Mouse (Mus musculus) erythroid progenitor cell, adult 5-6 weeks (primary cell): Measurements from ENCODE around the gene Adgrd1. TPM values are rescaled to one million over a fixed set of nuclear protein-coding genes. Genes with fewer than 3 reads are reported as not detected.

ENCODE experiments used
- ATAC-seq: replicated peaks from 2 replicates; pipeline ENCODE4 v1.8.0; 2016; ENCODE audit warnings: moderate number of reproducible peaks, mild to moderate bottlenecking, moderate TSS enrichment, inconsistent platforms; ENCODE audit not compliant: poor library complexity, low FRiP score, severe bottlenecking
- total RNA-seq, 2 experiments: library from RNA; stranded (forward) in 1 of 2; stranded (reverse) in 1 of 2; fragments of 150-400 nt in 1 of 2; fragments of 186-747, 209-891 nt in 1 of 2; gene quantifications; 2 replicates each; pipeline versions ENCODE4 v1.2.3 to v1.2.4; 2015 to 2017; ENCODE audit warnings: low replicate concordance in 2 of 2

Adgrd1 gene
- total RNA-seq (2015; ENCODE audit: low replicate concordance): 2.1 and 2.2 TPM in 2 replicates
- total RNA-seq (2017; ENCODE audit: low replicate concordance): 0.39 and 1.2 TPM in 2 replicates

- ATAC-seq: no peak
Measured at GRCm38 (mm10) chr5:129096511-129096910, at the start of gene Adgrd1. TSS of gene Adgrd1 (plus strand) at chr5:129096750.

DNA sequence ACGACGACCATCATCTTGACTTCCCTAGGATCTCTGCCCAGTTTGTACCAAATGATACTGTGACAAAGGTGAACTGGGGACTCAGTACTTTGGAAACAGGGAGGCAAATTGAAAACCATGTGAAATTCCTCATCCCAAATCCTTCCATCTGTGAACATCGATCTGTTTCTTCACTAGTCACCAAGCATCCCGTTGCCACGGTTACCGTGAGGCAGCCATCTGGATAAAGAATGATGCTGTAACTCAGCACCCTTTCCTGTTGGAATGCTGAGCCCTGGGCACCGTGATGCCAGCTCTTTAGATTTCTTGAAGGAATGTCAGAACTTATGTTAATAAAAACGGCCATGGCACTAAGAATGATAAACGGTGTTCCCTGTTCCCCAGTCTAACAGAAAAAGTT, 47.2 kb upstream of the Adgrd1 start:
- no peak for ATAC-seq

GRCm38 (mm10) chr5:129051910-129052309, 44.6 kb upstream of the Adgrd1 start:
- ATAC-seq: no peak

DNA sequence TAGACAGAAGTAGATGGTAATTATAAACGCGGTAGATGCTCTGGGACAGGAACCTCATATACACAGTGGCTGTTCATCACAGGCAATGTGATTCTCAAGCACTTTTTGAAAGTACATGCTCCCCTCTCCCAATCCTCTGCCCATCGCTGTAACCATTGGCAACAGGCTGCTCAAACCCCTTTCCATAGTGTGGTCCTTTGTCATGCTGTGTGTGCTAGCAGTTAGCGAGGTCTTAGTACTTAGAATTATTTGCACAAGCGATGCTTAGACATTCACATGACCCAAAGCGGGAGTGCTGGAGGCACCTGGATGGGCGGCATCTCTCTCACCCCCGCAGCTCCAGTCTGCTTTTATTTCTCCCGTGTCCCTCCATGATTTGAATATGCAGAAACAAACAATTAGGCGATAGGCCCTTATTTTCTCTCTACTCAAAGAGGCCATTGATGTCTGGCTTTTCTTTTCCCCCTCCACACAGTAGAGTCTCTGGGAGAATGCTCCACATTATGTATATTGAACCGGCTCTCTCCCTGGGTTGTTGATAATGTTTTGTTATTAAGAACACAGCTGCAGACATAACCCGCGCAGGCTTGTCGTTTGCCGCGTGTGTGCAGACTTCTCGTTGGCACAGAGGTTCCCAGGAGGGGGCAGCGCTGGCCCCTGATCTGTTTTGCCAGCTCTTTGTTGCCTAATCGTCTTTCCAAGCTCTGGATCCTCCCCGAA, 43.8 kb upstream of the Adgrd1 start:
- no peak for ATAC-seq

DNA sequence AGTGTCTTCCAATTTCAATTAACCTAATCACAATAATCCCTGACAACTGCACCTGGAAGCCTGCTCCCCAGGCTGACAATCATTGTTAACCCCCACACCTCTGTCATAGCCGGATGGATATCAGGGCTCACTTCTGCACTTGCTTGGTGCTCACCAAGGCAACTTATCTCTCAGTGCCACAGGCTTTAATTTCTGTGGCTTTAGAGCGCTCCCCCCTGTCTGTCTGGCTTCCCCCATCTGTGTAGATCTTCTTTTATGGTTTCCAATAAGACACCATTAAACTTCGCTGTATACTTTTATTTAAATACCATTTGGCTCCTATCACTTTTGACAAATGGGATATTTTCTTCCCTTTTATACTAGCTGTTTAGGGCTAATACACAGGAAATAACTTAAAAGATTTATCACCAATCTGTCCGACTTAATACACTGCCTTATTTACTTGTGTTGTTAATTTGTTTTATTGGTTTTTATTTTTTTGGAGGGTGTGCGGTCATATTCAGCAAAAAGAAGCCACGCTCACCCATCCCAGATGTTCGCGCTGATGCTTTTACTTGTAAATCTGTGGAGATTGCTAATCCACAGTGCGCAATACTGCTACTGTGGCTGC, 41.8 kb upstream of the Adgrd1 start:
- no peak for ATAC-seq

DNA sequence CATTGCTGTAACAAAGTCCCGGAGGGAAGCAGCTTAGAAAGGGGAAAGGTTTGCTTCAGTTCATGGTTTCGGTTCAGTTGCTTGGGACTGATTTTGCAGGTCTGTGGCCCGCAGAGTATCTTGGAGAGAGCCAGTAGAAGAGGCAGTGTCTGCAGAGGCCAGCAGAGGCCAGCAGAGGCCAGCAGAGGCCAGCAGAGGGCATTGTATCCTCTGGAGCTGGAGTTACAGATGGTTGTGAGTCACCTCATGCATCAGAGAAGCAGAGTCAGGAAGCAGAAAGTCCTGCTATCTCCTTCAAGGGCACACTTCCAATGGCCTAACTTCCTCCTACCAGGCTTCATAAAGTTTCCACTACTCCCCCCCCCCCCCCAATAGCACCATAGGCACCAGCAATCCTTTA, 37.4 kb upstream of the Adgrd1 start:
- no peak for ATAC-seq

GRCm38 (mm10) chr5:129061579-129061978, 35.0 kb upstream of the Adgrd1 start:
- no peak for ATAC-seq

DNA sequence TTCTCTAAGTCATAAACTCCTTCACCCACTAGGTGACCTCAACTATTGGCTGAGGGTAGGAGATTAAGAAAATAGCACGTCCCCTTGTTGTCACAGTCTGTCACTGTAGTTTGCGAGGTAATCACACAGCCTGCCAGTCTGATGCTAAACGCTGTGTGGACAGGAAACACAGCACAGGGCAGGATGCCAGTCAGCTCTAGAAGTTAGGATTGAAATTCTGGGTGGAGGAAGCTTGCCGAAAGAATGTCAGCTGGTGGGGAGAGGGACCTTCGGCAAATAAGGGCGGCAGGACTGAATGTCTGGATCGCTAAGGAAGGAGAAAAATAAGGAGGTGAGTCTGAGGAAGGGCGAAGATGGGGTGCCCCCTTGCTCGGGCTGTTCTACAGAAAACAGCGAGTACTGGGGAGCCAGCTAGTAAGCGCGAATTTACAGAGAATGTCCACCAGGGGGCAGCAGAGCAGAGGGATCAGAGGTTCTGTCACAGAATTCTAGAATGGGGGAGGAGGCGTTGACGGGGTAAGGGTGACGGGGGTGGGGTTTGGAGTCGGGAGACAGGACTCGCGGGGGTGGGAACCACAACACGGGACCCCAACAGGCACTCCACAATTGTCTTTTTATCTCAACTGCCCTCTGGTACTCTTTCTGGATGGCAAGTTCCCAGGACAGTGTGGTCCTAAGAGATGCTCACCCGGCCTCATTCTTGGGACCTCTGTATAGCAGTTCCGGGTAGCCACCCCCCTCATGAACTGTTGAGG, 33.3 kb upstream of the Adgrd1 start:
- ATAC-seq: peak; percentile 72

DNA sequence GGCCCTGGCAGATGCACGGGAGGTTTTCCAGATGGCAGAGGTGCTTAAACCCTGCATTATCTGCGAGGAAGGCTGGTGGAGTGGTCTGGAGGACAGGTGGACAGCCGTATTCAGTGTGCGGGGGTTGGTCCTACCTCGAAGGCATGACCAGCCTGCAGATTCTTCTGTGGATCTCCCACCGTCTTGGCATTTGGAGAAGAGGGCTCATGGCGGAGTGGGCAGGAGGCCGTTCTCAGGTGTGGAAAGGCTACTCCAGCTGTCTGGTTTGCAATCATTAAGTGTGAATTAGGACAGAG, 32.8 kb upstream of the Adgrd1 start:
- no peak for ATAC-seq

- ATAC-seq: no peak
Measured at GRCm38 (mm10) chr5:129064186-129064585, 32.4 kb upstream of the Adgrd1 start.

DNA sequence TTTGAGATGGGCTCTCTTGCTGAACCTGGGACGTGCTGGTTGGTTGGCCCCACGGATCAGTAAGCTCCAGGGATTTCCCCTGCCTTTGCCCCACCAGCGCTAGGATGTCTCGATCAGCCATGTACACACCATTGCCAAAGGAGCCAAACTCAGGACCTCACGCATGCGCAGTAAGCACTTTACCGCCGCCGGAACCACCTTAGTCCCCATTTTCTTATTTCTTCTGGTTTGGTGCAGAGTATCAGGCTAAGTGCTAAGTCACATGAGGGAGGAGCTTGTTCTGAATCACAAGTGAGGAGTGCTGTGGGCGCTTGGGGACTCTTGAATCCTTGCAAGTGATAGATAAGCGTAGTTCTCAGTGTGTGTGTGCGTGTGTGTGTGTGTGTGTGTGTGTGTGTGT, 31.2 kb upstream of the Adgrd1 start:
- ATAC-seq: no peak

GRCm38 (mm10) chr5:129065946-129066345, 30.6 kb upstream of the Adgrd1 start:
- no peak for ATAC-seq

GRCm38 (mm10) chr5:129066541-129067230, 29.9 kb upstream of the Adgrd1 start:
- no peak for ATAC-seq

DNA sequence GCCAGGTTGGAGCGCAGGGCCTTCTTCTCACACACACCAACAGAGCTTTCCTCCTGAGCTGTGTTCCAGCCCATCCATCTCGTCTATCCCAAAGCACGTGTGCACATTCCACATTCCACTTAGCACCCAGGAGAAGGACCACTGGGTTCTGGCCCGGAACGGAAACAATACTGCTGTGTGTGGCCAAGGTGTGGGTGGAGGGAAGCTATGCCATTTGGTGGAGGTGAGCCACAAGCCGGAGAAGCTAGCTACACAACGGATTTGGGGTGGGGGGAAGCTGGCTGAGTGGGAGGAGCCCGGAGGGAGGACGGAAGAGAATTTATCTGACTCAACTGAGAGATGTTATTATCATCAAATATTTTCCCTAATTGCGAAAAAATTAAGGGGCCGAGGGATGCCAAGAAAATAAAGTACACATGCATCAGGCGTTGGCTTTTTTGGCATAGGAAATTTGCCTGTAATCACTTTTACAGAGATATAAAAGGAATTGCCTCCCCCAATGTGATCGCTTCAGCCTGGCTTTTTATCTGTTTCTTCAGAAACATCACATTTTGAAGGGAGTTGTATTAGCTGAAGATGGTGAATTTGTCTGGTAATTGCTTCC, 29.2 kb upstream of the Adgrd1 start:
- no peak for ATAC-seq

DNA sequence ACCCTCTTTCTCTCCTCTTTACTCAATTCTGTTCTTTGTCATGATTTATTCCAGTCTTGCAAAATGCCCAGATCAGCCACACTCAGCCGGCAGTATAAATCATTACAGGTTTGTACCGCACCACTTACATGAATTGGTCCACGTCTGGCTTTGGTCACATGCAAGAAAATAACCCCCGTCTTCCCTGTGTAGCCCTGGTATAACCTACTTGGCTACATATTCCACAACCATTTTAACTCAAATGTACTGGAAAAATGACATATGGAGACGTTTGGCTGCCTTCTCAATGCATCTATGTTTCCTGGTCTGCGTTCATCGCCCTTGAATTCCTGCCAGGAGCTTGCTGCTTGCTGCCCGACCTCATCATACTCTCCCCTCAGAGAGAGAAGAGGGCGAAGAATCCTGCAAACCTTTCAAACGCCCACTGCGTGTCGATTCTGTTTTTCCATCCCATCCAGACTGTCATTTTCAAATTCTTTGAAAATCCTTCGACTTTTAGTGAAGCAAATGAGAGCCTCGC, 24.7 kb upstream of the Adgrd1 start:
- ATAC-seq: no peak

- no peak for ATAC-seq
Measured at GRCm38 (mm10) chr5:129073404-129073803, 23.1 kb upstream of the Adgrd1 start.

GRCm38 (mm10) chr5:129076098-129076497, 20.5 kb upstream of the Adgrd1 start:
- ATAC-seq: no peak

GRCm38 (mm10) chr5:129077240-129077639, 19.3 kb upstream of the Adgrd1 start:
- no peak for ATAC-seq

GRCm38 (mm10) chr5:129081521-129081920, 15.0 kb upstream of the Adgrd1 start:
- no peak for ATAC-seq

- no peak for ATAC-seq
Measured at GRCm38 (mm10) chr5:129085153-129085552, 11.4 kb upstream of the Adgrd1 start.
